Mouse (Mus musculus) cerebellum, adult 8-10 months (tissue): ENCODE results near the gene Nt5e.

Experiments used
- DNase-seq: peaks from one replicate; pipeline ENCODE4 v3.0.0; 2022

Nt5e gene

GRCm38 (mm10) chr9:88398461-88398860 lies 71.5 kb downstream of the Nt5e start:
- no peak for DNase-seq

GRCm38 (mm10) chr9:88404088-88404487 lies 77.1 kb downstream of the Nt5e start:
- DNase-seq = no peak

GRCm38 (mm10) chr9:88404515-88404914 lies 77.5 kb downstream of the Nt5e start:
- DNase-seq = no peak

GRCm38 (mm10) chr9:88409978-88410377 lies 83.0 kb downstream of the Nt5e start:
- DNase-seq = no peak

GRCm38 (mm10) chr9:88416752-88417151 lies 89.8 kb downstream of the Nt5e start:
- no peak for DNase-seq
